Mouse (Mus musculus) hindbrain, embryonic 11.5 days (tissue): Measurements from ENCODE around the gene St8sia6. TPM values are rescaled to one million over a fixed set of nuclear protein-coding genes. Genes with fewer than 3 reads are reported as not detected.
"Not testable (repeated sequence)": the region's sequence is repeated elsewhere in the genome, so short reads cannot be mapped to it uniquely, and the experiment has no call there.

Experiments used
- ATAC-seq: fragments of 200-750 bp; cut with Nextera tagmentation; 2 replicates; pipeline ENCODE4 v1.8.0; 2017; ENCODE audit warnings: mild to moderate bottlenecking, moderate TSS enrichment, moderate library complexity; ENCODE audit not compliant: low FRiP score
- DNase-seq: peaks from one replicate; pipeline ENCODE4 v3.0.0-alpha.2; 2015; ENCODE audit warnings: low spot score
- H3K27ac ChIP-seq: fragments of 300-500 bp; sonication (generic); 2 replicates; pipeline ENCODE4 v1.5.1; 2014; ENCODE audit warnings: mild to moderate bottlenecking, low read depth, low read length
- H3K27me3 ChIP-seq: fragments of 300-500 bp; sonication (generic); 2 replicates; pipeline ENCODE4 v1.6.1; 2014; ENCODE audit warnings: mild to moderate bottlenecking, low read length, moderate library complexity, mixed read lengths; ENCODE audit not compliant: control insufficient read depth, insufficient read depth
- H3K36me3 ChIP-seq: fragments of 300-500 bp; sonication (generic); 2 replicates; pipeline ENCODE4 v1.6.1; 2014; ENCODE audit warnings: mild to moderate bottlenecking, low read length, moderate library complexity, mixed read lengths; ENCODE audit not compliant: control insufficient read depth, insufficient read depth
- H3K4me1 ChIP-seq: fragments of 300-500 bp; sonication (generic); replicated peaks from 2 replicates; pipeline ENCODE4 v1.6.1; 2014; ENCODE audit warnings: low read length, mixed read lengths; ENCODE audit not compliant: control insufficient read depth, insufficient read depth
- H3K4me2 ChIP-seq: fragments of 300-500 bp; sonication (generic); replicated peaks from 2 replicates; pipeline ENCODE4 v1.6.1; 2014; ENCODE audit warnings: mild to moderate bottlenecking, low read depth, low read length
- H3K4me3 ChIP-seq: fragments of 300-500 bp; sonication (generic); 2 replicates; pipeline ENCODE4 v1.5.1; 2014; ENCODE audit warnings: low read depth, low read length
- H3K9ac ChIP-seq: fragments of 300-500 bp; sonication (generic); 2 replicates; pipeline ENCODE4 v1.6.1; 2014; ENCODE audit warnings: low read depth, low read length
- H3K9me3 ChIP-seq: fragments of 300-500 bp; sonication (generic); 2 replicates; pipeline ENCODE4 v1.6.1; 2016; ENCODE audit warnings: low read length; ENCODE audit not compliant: control insufficient read depth
- WGBS: fragments of 180-500 bp; shearing (Covaris S2); extraction: QIAGEN DNeasy Blood & Tissue Kit; methylation state at CpG from one replicate; pipeline ENCODE4 v1.1.7; 2014; 5-methylcytosine and 5-hydroxymethylcytosine counted together
- polyA plus RNA-seq: library from polyadenylated mRNA; unstranded; fragments of >200 nt; fragmentation: Nextera tagmentation; extraction: Ambion mirVana; gene quantifications from 2 replicates; pipeline ENCODE4 v1.2.1, GENCODE M21; 2014

Gene St8sia6
- polyA plus RNA-seq, 1 experiment from 2014 or later, result 0.02 TPM

GRCm38 (mm10) chr2:13793054-13793968 lies 553 bp downstream of the St8sia6 start:
- Histone ChIP-seq H3K4me2 (peak overlapping the region; percentile 93), H3K36me3 (no peaks in the 10 kb centered on the region), H3K4me3 (peak overlapping the region; percentile 51), H3K9me3 (no peaks in the 10 kb centered on the region), H3K9ac (peak overlapping the region; percentile 40), H3K27me3 (peaks cover 15% of the 10 kb centered on the region), H3K4me1 (no peaks in the 10 kb centered on the region), H3K27ac (no peak overlapping the region)
- peak; percentile 72 for DNase-seq
- 1% methylated on average over 67 of the region's 89 CpGs for WGBS
- peak; percentile 87 for ATAC-seq

GRCm38 (mm10) chr2:13792256-13793005 lies 1.4 kb downstream of the St8sia6 start:
- DNase-seq (peak; percentile 34), ATAC-seq (0 out of 2 replicates have a peak, but pooled peaks have one; percentile 11)
- Histone ChIP-seq H3K9ac (peak overlapping the region; percentile 40; the same call in 1 of the 2 replicates), H3K4me1 (no peaks in the 10 kb centered on the region), H3K36me3 (no peaks in the 10 kb centered on the region), H3K9me3 (no peaks in the 10 kb centered on the region), H3K4me3 (peak overlapping the region; percentile 51), H3K4me2 (peak overlapping the region; percentile 93), H3K27ac (no peak overlapping the region), H3K27me3 (peaks cover 15% of the 10 kb centered on the region)
- WGBS, result 37% methylated on average over 13 of the region's 13 CpGs

- DNase-seq (no peak), ATAC-seq (no peak)
- H3K27me3 ChIP-seq, result peaks cover 15% of the 10 kb centered on the region
- no peaks in the 10 kb centered on the region for H3K4me1 ChIP-seq
- no peak overlapping the region for H3K4me2 ChIP-seq
- no peak overlapping the region for H3K9ac ChIP-seq
- WGBS, result 77% methylated on average over 7 of the region's 7 CpGs
- H3K9me3 ChIP-seq, result no peaks in the 10 kb centered on the region
- no peaks in the 10 kb centered on the region for H3K36me3 ChIP-seq
- no peak overlapping the region for H3K27ac ChIP-seq
- H3K4me3 ChIP-seq, result no peak overlapping the region
Measured at GRCm38 (mm10) chr2:13791598-13791997, 2.3 kb downstream of the St8sia6 start.

- Histone ChIP-seq H3K9ac (no peak overlapping the region), H3K4me1 (no peaks in the 10 kb centered on the region), H3K27me3 (peaks cover 15% of the 10 kb centered on the region), H3K36me3 (no peaks in the 10 kb centered on the region), H3K9me3 (no peaks in the 10 kb centered on the region), H3K27ac (no peak overlapping the region), H3K4me2 (no peak overlapping the region), H3K4me3 (no peak overlapping the region)
- WGBS, result 20% methylated on average over 1 of the region's 1 CpGs
- no peak for ATAC-seq
- DNase-seq, result no peak
Measured at GRCm38 (mm10) chr2:13789365-13789764, 4.5 kb downstream of the St8sia6 start.

GRCm38 (mm10) chr2:13786577-13787168 lies 7.2 kb downstream of the St8sia6 start:
- Histone ChIP-seq H3K4me1 (no peaks in the 10 kb centered on the region), H3K9me3 (no peaks in the 10 kb centered on the region), H3K36me3 (no peaks in the 10 kb centered on the region), H3K27ac (no peak overlapping the region), H3K9ac (no peak overlapping the region), H3K27me3 (0 out of 2 replicates have a peak, but pooled peaks cover 3% of the 10 kb centered on the region), H3K4me3 (no peak overlapping the region), H3K4me2 (no peak overlapping the region)
- no peak for DNase-seq
- 72% methylated on average over 1 of the region's 1 CpGs for WGBS
- no peak for ATAC-seq

DNA sequence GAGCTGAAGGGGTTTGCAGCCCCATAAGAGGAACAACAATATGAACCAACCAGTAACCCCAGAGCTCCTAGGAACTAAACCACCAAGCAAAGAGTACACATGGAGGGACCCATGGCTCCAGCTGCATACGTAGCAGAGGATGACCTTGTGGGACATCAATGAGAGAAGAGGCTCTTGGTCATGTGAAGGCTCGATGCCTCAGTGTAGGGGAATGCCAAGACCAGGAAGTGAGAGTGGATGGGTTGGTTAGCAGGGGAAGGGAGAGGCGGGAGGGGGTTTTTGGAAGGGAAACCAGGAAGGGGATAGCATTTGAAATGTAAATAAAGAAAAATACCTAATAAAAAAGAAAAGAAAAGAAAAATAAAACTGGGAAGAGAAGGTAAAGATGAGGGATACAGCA lies 7.9 kb downstream of the St8sia6 start:
- H3K27me3 ChIP-seq, ATAC-seq, H3K4me2 ChIP-seq, H3K9ac ChIP-seq, H3K4me1 ChIP-seq, H3K4me3 ChIP-seq, H3K27ac ChIP-seq, H3K9me3 ChIP-seq, H3K36me3 ChIP-seq, DNase-seq: not testable (repeated sequence)
- 72% methylated on average over 3 of the region's 3 CpGs for WGBS

DNA sequence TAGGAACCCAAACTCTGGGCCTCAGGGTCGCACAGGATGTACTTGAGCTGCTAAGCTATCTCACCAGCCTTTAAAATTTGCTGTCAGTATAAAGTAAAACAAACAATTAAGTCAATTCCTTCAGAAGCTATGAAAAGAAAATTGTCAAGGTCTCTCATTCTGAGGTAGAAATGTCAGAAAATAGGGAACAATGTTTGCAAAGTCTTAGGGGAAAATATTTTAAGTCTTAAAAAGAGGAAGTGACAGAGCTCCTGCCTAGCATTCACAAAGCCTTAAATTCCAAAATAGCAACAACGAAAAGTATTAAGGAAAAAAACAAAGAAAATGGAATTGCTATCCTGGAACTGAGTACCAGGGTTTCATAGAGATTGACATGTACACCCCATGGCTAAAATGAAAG lies 8.6 kb downstream of the St8sia6 start:
- 86% methylated on average over 2 of the region's 2 CpGs for WGBS
- Histone ChIP-seq H3K9ac (no peak overlapping the region), H3K27me3 (no peaks in the 10 kb centered on the region), H3K4me1 (no peaks in the 10 kb centered on the region), H3K36me3 (no peaks in the 10 kb centered on the region), H3K4me3 (no peak overlapping the region), H3K4me2 (no peak overlapping the region), H3K9me3 (no peaks in the 10 kb centered on the region), H3K27ac (no peak overlapping the region)
- DNase-seq (no peak), ATAC-seq (no peak)

DNA sequence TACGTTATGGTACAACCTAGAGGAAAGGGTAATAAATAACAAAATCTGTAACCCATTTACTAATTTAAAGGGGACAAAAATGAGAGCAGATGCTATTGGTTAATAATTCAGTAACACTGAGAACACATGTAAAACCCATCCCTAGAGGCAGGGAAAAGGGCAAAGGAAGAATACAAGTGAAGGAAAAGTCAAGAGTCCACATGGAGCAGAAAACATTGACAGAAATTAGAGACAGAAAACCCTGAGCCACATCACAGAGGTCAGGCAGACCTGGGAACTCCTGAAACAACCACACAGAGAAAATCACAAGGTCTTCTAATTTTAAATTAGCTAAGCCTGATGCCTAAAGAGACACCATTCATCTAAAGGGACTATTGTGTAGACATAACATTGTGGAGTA lies 9.4 kb downstream of the St8sia6 start:
- WGBS, result 83% methylated on average over 1 of the region's 1 CpGs

More for the DNA sequence above, 9.4 kb downstream of the St8sia6 start:
- no peak for ATAC-seq
- Histone ChIP-seq H3K9ac (no peak overlapping the region), H3K4me2 (no peak overlapping the region), H3K4me1 (no peaks in the 10 kb centered on the region), H3K27me3 (no peaks in the 10 kb centered on the region), H3K36me3 (no peaks in the 10 kb centered on the region), H3K4me3 (no peak overlapping the region), H3K9me3 (no peaks in the 10 kb centered on the region), H3K27ac (no peak overlapping the region)
- DNase-seq, result no peak
